Mouse (Mus musculus) ovary, postnatal 10 days (tissue): ENCODE measurements around the gene Wdr25.

Experiments used
- DNase-seq: peaks from one replicate; pipeline ENCODE4 v3.0.0; 2022; ENCODE audit warnings: low spot score

Gene Wdr25

DNA sequence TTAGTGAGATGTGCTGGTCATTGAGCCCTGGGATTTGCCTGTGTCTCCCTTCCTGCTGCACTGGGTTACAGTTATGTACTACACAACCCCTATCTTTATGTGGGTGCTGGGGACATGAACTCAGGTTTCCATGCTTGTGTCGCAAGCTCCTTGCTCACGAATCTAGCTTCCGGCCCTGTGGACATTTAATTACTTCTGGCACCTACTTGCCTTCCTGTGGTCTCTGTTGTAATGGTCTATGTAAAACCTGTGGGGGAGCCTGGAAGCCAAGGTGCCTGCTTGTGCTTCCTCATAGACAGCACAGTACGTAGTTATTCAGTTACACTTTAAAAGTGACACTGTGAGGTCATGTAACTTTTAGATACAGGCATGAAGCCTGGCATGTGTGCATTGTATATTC, 44.1 kb downstream of the Wdr25 start:
- DNase-seq = no peak

DNA sequence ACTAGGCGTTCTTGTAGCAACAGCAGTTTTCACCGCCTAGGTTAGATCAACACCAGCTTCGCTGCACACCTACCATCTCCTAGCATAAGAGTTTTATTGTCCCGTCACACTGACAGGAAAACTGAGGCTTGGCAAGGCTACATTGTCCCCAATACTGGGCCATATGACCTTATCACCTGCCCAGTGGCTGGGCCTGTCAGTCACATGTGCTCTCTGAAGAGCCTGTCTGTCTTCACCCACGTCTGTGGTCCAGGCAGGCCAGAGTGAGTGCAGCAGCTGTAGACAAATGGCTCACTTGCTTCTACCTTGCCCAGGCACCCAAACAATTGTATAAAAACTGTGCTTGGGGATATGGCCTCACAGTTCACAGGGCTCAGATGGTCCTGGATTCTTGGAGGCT, 45.4 kb downstream of the Wdr25 start:
- no peak for DNase-seq

DNA sequence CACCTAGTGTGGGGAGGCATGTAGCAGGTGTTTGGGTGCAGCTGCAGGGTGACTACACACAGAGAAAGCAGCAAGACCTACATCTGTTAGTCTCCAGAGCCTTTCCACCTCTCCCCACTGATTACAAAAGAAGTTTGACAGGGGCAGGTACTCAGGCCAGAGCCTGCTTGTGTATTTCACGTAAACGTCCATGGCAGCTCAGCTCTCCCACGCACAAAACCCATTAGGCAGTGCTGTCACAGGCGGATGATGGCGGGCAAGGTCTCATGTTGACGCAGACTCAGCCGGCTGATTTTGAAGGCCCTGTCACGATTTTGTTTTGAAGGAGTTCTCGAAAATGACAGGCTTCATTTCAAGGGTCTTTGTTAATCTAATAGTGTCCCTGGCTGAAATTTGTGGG, 45.9 kb downstream of the Wdr25 start:
- DNase-seq = no peak

DNA sequence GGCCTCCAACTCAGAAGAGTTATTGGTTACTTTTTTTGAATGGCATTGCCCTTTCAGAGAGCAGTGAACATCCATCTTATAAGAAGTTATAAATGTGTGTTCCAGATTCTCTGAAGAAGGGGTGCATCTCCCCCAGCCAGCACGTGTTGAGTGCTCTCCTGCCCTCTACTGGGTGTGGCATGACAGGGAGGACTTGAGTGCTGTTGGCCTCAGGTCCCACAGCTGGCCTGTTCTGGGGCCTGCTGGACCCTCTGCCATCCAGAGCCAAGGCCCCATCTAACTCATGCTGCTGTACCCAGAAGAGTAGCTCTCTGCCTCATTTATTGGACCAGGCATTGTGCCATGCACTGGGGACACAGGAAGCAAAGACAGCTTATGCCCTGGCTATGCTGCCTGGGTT, 46.8 kb downstream of the Wdr25 start:
- DNase-seq = no peak

GRCm38 (mm10) chr12:108941282-108941681, 47.9 kb downstream of the Wdr25 start:
- no peak for DNase-seq

GRCm38 (mm10) chr12:108942203-108942923, 48.9 kb downstream of the Wdr25 start:
- DNase-seq = no peak

GRCm38 (mm10) chr12:108953011-108953550, 59.6 kb downstream of the Wdr25 start:
- no peak for DNase-seq

DNA sequence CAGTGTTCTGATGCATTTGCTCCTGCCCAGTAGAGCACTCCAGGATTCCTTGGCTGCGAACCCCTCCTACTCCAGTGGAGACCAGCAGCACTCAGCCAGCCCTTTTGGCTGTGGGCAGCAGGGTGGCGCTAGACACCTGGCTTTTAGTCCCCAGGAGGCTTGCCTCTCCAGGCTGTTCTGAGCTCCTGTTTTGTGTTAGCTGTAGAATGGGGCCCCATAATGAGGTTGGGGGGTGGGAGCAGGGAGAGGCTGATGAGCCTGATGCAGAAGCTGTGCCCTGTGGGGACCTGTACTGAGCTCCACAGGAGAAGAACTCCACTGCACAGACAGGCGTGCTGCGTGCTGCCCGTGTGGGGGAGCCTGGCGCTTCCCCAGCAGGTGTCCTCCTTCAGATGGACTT, 60.4 kb downstream of the Wdr25 start:
- no peak for DNase-seq

DNA sequence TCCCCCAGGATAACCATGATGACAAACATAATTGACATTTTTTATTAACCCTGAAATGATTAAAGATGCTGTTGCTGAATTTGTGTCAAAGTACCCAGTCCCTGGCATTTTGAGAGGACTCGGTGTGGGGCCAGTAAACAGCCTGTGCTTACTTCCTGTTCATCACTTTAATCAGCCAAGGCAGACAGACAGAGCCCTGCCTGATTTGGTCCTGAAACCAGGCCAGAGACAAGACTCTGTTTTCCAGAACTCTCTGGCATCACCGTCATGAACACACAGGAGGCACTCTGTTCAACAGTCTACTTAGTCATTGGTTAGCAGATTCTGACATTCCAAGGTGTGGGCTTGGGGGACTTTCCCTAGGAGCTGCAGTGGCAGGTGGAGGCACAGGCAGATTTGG, 61.0 kb downstream of the Wdr25 start:
- no peak for DNase-seq

DNA sequence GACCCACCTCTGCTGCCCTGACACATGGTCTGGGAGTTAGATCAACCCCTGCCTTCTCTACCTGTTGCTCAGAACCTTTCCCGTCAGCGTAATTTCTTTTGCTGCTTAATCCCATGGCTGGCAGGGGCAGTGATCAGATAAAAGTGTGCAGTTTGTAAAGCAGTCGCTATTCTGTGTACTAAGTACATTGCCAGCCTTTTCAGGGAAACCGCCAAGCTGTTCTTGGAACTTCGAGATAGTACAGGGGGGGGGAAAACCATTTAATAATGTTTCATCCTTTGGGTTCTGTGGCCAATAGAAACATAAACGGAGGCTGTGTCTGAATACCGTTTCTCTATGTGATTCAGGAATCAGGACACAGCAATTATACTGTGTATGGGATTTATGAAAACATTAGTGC, 65.1 kb downstream of the Wdr25 start:
- DNase-seq = no peak

- DNase-seq = no peak
These were observed 65.7 kb downstream of the Wdr25 start for GRCm38 (mm10) chr12:108958991-108959638.

DNA sequence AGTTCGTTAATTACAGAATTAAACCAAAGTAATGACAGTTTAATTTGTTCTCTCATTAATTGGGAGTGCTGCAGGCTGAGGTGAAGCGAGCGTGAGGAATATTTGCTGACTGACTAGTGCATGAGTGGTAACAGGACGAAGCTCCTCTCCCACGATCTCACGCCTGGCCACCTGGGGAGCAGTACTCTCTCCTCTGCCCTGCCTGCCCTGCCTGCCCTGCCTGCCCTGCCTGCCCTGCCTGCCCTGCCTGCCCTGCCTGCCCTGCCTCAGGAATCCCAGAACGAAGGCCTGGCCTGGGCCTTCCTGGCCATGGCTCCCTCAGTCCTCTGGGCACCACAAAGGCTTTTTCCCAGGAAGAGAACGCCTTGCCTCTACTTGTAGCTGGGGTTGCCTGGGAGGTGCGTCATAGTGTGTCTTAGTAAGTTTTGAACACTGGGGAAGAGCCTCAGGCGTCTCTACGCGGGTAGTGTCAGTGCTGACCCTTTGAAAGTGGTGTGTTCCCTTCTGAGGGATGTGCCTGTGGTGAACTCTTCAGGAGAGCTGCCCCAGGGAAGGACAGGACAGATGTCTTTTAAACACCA, 66.3 kb downstream of the Wdr25 start:
- no peak for DNase-seq

DNA sequence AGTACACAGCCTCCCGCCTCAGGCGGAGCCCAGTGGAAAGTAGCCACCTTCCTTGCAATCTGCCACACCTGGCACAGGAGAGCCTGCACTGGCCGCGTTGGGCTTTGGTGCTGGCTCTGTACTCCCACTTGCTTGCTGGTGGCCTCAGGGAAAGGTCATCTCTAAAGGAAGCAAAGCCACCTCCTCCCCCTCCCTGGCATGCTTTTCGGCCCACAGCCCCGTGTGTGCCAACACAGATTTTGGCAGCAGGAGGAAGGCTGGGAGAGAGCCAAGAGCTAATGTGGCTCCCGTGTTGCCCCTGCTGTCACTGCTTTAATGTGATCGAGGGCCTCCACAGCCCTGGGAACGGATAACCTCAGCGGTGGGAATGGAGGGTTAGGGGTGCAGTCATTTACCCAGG, 66.8 kb downstream of the Wdr25 start:
- DNase-seq = no peak

DNA sequence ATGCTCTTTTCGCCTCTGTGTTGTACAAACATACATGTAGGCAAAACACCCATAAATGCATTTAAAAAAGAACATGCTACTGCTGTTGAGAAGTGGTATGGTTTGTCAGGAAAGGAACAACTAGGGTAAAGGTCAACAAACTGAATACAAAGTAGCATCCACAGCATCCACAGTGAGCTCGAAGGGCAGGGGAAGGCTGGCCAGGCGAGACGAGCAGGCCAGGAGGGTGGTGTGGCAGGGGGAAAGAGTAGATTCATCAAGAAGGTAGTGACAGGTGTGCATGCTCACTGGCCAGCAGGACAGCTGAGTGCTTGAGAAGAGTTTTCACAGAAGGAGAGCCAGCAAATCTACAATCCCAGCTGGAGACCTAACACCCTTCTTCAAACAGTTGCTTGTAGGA, 74.2 kb downstream of the Wdr25 start:
- no peak for DNase-seq

DNA sequence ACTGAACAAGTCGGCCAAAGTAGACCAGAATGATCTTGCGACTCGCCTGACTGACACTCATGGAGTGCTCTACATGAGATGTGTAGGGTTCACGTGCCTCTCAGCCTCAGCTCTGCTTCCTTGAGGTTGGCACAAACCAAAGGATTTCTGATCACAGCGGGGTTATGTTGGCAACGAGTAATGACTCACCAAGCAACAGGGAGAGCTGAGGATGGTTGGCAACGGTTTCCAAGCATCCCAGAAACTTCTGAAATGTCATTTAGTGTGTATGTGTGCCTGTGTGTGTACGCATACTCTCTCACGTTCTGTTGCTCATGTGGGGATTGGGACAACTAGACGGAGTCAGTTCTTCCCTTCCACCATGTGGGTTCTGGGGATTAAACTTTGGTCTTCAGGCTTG, 74.6 kb downstream of the Wdr25 start:
- DNase-seq = no peak

DNA sequence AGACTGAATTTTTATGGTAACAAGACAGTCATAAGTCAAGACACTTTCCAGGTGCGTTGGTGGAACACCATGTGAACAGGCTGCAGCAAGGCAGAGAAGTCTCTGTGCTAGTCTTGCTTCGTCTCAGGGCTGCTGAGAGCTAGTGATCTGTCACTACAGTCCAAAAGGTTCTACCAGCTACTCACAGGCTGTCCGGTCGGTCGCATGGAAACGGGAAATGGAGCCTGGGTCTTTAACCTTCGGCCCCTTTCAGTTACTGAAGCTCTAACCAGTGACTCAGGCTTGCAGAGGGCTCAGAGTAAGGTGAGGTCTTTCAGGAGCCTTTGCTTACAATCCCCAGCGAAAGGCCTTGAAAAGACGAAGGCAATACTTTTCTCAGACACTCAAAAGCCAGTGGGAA, 78.0 kb downstream of the Wdr25 start:
- no peak for DNase-seq

DNA sequence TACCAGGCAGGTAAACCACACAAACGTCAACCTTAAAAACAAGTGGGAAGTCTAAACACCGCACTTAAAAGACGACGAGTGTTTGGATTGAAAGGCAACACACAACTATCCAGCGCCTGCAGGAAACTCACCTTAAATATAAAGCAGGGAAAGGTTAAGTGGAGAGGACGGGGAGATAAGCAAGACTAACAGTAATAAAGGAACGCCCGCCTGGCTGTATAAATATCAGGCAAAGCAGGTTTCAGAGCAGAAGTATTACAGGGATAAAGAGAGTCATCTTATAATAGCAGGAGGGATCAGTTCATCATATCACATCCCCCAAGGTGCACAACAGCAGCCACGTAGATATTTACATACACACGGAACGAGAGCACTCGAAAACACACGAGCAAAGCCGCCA, 78.8 kb downstream of the Wdr25 start:
- no peak for DNase-seq

GRCm38 (mm10) chr12:108979977-108980376, 86.5 kb downstream of the Wdr25 start:
- DNase-seq = no peak

DNA sequence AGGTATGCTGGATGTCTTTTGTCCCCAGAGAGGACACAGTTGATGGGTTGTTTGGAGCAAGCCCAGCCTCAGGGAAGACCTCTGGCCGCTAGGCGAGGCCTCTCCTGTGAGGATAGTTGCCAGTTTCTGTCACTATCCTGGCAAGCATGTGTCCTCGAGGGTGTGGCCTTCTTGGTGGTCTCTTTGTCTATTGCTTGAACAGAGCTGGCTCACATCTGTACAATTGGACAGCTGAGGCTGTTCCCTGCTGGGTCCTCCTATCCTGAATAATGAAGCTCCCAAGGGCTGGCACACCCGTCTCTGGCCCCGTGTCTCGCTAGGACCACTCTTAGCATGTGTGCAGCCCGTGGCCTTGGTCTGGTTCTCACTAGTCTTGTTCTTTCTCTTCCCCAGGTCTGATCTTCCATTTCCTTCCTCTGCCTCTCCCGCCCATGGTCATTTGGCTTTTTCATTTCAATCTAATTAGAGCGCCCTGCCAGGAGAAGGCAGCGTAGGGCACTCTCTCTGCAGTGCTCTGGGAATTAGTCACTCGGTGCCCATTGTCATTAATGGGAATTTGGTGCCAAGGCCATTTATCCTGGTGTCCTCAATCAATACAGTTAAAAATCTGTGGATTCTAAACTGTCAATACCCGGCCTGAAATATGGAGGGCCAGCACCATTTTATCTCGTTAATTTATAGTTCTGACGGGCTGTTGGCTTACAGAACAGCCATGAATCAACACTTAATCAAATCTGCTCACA, 88.7 kb downstream of the Wdr25 start:
- DNase-seq = no peak

DNA sequence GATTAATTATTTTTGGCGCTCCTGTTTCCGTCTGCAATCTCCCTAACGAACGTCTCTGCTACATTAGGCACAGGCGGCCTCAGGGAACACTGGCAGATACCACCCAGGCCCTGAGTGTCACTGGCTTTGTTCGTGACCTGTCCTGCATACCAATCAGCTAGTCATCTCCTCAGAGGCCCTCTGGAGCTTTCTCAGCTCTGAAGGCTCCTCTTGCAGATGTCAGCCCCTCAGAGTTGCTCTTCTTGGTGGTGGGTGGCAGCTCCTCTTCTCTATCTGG, 89.2 kb downstream of the Wdr25 start:
- DNase-seq = no peak

DNA sequence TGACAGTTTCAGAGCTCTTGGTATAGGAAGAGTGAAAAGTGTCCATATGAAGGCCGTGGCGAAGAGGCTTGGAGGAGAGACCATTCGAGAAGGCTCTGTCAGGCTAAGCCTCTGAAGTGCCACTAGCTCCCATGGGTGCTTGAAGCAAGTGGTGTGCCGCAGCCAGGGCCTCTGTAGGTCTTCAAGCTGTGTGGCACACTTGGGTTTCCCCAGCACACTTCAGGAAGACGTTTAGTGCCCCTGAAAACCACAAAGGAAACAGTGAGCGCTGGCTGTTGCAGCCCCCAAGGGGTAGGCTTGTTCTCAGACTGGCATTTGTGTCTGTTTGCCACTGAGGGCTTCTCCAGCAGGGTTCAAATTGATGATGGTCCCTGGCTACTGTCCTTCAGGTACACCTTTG, 90.1 kb downstream of the Wdr25 start:
- no peak for DNase-seq

DNA sequence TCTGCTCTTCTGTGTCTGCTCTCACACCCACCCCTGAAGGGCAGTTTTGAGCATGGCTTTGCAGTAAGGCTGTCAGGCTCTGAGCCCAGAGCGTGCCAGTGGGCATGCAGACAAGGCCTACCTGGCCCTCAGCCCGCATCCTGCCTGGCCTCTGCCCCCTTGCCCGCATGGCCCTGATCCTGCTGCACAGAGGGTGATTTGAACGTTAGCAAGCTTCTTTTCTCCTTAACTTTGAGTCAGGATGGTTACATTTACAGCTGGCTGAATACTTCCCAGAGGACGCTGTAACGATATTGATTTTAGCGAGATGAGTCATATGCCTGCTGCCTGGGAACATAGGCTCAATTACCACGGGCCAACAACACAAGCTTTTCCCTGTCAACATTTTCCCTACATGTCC, 91.0 kb downstream of the Wdr25 start:
- no peak for DNase-seq

DNA sequence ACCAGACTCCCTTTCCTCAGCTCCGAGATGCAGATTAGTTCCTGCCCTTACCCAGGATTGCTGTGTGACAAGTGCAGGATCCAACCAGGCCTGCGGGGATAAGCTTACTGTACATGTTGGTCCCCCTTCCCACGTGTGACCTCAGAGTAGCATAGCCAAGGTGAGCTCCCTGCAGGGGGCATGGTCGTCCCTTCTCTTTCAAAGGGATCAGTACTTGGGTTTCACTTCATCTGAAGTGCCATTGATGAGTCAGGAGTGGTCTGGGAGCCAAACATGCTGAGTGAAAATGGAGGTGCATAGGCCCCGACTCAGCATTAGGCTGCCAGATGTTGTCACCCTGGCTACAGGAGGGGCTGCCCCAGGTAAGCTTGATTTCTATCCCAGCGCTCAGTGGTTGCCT, 91.6 kb downstream of the Wdr25 start:
- DNase-seq = no peak
